Mouse (Mus musculus): ENCODE measurements around the gene Alkbh6.

The Alkbh6 gene

DNA sequence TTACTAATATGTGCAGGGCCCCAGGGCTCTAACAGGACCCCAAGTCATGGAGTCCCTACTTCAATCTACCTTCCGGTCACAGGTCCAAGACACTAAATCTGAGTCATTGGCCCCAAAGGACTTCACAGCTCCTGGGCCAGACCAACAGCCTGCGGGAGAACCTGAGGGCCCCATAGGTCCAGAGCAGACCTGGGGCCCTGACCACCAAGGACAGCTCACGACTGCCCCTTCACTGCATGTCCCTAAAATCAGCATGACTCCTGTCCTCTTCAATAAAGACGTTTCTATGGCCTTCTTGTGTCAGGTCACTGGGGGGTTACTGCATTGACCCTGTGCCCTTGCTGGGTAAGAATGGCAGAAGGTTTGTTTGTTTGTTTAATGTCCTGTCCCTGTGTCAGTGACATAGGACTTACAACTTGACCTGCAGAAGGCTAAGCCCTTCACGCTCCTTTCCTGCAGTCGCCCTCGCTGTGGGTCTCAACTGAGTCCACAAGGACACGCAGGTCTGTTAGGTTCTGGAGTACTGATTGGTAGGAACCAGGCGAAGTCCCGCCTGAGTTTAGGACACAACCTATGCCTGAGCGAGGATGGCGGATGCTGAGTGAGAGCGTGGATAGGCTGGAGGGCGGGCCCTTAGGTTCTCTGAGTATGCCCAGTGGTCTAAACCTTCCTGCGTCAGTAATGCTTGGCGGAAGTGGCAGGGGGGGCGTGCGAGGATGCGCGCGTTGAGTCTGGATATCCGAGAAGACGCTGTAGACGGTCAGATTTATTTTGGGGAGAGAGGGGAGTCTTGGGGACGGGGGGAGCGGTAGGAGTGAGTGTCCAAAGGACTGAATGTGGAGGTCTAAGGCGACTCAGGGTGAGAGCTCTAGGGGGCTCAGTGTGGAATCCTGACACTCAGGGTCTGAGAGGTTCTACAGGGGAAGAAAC, at the start of gene Alkbh6:
Alkbh6 (plus strand) TSS at position 642 of the 930 bp plus-strand sequence.
- DNase-seq (ENCODE audit: low spot score in 2 of 2), result peak; percentile 93 to 96

DNA sequence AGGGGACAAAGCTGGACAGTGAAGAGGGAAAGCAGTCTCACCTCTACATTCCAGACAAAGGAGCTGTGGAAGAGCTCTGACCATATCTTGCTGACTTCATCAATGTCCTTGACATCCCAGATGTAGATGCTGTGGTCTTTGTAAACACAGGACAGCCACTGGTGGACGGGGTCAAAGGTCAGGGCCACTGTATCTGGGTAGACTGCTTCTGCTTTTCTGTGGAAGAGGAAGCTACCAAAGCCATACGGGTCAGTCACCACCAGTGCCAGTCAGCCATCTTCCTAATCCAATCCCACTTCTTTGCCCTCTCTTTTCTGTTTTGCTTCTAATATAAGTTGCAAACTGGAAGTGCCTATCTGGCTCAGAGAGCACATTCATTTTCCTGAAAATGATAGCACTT, 43.5 kb upstream of the Alkbh6 start:
- DNase-seq (ENCODE audit: low spot score in 2 of 2), result no peak

DNA sequence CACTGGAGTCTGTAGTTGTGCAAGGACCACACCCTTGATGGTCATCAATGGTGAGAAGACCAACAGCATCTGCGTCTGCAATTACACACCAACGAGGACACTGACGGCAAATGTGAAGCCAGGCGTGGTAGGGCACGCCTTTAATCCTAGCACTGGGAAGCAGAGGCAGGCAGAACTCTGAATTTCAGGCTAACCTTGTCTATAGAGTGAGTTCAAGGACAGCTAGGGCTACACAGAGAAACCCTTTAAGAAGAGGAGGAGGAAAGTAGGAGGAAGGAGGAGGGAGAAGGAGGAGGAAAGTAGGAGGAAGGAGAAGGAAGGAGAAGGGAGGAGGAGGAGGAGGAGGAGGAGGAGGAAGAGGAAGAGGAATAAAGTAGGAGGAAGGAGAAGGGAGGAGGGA, 43.0 kb upstream of the Alkbh6 start:
- DNase-seq (ENCODE audit: low spot score in 2 of 2), result no peak

DNA sequence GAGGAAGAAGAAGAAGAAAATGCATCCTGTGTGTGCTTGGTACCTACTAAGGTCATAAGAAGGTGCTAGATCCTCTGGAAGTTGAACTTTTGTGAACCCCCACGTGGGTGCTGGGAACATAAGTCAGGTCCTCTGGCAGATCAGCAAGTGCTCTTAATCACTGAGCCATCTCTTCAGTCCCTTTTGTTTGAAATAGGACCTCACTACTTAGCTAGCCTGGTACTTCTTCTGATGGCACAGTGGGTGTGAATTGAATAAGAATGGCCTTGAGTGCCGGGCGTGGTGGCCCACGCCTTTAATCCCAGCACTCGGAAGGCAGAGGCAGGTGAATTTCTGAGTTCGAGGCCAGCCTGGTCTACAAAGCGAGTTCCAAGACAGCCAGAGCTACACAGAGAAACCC, 42.6 kb upstream of the Alkbh6 start:
- DNase-seq (ENCODE audit: low spot score in 2 of 2), result no peak

DNA sequence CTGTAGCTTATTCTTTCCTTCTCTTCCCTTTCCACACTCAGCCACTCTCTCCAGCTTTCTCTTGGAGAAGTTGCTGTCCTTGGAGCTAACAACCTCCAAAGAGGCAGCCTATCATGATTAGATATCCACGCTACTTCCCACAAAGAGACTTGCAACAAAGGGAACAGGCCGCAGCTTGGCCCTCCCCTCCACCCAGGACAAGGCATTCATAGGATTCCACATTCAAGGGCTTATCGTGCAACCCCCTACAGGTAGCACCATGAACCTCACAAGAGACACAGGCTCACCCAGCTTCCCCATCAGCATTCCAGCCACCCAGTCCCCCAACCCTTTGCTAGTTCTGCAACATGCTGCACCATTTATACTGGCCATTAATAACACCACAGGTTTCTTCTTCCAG, 41.7 kb upstream of the Alkbh6 start:
- DNase-seq (ENCODE audit: low spot score in 2 of 2), result no peak

DNA sequence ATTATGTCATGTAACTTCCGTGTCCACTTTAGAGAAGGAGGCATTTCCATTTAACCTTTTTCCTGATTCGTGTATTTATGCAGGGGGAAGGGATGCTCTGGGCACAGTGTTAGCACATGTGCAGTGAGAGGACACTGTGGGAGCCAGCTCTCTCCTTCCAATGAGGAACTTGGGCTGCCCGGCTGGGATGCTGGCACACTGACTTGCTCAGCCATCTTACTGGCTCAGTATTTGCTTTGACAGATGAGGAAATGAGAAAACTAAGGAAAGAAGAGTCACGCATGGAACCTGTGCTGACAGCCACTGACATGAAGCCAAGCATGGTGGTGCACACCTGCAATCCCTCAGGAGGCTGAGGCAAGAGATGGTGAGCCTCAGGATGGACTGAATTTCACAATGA, 38.9 kb upstream of the Alkbh6 start:
- DNase-seq (ENCODE audit: low spot score in 2 of 2), result no peak

DNA sequence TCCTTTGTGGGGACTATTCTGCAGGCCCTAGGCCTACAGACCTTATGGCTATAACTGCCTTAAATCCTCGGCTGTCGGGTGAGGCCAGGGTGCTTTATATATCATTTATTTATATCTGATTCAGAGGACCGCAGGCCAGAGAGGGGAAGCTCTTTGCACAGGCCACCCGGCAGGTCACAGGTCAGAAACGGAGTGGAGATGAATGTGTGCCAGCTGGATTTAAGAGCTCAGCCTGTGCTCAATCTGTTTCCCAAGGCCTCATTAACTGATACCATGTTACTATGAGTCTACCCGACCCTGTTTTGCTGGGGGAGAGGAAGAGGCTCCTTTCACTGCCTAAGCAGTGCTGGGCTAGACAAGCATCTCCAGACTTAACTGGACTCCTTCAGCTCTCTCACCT, 34.1 kb upstream of the Alkbh6 start:
- DNase-seq (ENCODE audit: low spot score in 2 of 2), result no peak

DNA sequence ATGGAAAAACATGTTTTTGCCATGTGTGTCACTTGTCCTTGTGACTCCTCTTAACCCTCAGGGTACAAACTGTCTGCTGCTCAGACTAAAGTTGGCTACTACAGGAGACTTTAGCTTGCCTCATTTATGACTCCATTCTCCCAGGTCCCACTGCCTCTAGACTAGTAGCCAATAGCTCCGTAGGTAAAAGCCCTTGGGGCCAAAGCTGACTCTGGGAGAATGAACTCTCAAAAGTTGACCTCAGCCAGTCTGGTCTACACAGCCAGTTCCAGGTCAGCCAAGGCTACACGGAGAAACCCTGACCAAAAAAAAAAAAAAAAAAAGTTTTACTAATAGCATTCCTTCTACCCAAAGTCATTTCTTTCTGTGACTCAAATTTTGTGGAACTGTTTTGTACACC, 29.6 kb upstream of the Alkbh6 start:
- no peak for DNase-seq (ENCODE audit: low spot score in 2 of 2)

DNA sequence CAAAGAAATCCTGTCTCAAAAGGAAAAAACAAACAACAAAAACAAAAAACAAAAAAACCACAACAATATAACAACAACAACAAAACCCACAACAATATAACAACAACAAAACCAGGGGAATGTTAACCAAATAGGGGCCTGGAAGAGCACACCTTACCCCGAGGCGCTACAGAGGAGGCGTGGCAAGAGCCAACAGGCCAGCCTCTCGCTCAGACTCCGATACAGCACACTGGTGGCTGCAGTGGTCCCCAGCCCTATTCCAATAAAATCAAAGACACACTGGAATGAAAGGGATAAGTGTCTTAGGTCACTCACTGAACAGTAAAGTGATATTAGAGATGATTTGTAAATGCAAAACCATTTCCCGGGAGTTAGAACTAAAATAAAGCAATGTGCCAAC, 29.0 kb upstream of the Alkbh6 start:
- no peak for DNase-seq (ENCODE audit: low spot score in 2 of 2)

DNA sequence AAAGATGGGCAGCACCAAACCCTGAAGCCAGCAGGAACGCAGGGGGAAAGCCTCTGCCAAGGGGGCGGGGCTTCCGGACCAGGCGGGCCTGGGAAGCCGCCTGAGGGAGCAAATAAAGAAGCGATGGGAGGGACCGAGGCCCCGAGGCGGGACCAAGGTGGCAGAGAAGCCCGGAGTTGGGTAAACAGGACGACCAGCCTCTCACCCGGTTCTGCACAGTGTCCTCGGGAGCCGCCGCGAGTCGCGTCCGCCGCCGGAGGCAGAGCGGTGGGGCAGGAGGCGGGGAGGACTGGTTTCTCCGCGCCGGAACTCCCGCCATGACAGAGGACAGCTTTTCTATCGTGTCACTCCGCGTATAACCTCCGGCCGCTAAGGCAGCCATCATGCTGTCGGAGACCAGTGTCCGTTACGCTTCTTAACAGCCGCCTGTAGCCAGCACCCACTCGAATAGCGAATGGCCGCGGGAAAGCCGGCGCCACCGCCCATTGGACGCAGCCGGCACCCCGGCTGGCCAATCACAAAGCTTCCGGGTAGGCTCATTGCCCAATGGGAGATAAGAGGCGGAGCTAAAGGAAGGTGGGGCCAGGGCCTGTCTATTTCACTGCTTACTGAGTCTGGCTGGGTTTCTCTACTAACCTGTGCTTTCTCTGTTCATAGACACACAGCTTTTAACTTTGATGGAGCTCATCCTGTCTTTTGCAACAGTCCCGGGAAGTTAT, 28.4 kb upstream of the Alkbh6 start, which contains the start of the genes Thap8 and Wdr62:
Thap8 (plus strand) TSS at position 144 of the 719 bp plus-strand sequence.
Wdr62 (minus strand) TSS at position 469 of the 719 bp plus-strand sequence.
- peak; percentile 83 to 88 for DNase-seq (ENCODE audit: low spot score in 2 of 2)

DNA sequence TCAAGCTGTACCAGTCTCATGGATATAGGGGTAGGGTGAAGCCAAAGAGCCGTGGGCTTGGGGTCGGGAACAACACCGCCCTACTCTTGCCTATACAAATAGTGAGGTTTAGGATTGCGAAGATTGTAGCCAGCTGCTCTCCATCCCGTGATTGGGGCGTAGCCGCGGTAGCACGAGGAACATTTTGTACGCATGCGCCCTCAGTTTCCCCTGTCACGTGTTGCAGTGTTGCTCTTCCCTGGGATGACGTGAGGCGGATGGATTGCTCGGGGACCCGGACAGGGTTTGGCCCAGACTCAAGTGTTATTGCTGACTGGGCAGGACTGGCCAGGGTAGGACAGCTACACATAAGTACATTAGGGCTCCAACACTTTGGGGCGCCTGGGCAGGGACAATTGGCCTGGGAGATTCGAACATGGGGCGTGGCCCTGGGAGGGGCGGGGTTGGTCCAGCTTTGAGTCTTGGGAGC, 27.8 kb upstream of the Alkbh6 start:
- peak; percentile 77 to 83 for DNase-seq (ENCODE audit: low spot score in 2 of 2)

DNA sequence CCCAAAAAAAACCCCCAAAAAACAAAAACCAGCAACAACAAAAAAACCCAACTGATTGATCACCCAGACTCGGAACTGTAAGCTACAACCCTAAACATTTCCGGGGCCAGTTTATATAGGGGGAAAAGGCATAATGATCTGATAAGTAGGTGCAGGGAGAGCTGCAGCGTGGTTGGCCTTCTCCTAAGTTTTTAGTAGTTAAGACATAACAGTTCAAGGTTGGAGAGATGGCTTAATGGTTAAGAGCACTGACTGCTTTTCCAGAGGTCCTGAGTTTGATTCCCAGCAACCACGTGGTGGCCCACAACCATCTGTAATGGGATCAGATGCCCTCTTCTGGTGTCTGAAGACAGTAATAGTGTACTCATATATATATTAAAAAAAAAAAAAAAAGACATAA, 27.0 kb upstream of the Alkbh6 start:
- no peak for DNase-seq (ENCODE audit: low spot score in 2 of 2)

DNA sequence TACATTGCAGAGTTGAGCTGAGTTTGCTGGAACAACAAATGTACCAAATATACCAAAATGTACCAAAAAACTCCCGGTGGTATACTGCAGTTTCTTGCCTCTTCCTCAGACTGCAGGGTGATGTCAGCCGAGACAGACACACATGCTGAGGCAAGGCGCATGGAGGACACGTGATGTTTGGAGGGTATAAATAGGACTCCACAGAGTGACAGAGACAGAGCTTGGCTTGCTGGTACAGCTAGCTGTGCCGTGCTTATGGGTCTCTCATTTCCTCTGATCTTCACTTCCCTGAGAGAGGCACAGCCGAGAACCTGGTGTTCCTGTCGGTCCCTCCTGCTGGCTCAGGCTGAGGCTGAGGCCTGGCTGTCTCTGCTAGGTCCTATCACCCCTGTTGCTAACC, 25.8 kb upstream of the Alkbh6 start:
- no peak for DNase-seq (ENCODE audit: low spot score in 2 of 2)

DNA sequence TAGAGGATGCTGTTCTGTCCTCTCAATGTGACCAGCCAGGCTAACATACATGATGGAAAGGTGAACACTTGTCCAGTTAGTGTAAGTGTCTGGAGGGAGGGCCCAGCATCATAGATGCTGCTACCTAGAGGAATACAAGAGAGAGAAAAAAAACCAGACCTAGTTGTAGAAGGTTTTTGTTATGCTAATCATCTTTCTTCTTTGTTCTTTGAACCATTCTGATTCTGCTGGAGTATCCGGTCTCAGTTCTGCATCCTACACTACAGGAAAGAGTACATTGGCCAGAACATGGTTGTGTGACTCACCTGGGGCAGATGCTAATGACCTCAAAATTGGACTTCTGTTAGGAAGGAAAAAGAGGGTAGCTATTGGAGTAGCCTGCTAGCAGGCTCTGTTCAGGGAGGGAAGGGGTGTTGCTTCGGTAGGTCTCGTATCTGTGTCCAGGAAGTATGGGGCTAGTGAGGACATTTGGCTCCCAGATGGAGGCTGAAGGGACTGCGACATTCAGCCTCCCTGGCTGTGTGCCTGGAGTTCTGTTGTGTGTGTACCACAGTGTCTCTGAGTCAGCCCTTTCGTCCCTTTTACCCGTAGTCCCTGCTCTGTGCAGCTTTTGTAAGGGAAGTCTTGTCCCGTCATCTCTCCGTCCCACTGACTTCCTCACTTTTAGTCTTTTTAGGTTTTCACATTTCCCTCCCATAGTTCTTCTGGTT, 21.7 kb upstream of the Alkbh6 start:
- no peak for DNase-seq (ENCODE audit: low spot score in 2 of 2)

DNA sequence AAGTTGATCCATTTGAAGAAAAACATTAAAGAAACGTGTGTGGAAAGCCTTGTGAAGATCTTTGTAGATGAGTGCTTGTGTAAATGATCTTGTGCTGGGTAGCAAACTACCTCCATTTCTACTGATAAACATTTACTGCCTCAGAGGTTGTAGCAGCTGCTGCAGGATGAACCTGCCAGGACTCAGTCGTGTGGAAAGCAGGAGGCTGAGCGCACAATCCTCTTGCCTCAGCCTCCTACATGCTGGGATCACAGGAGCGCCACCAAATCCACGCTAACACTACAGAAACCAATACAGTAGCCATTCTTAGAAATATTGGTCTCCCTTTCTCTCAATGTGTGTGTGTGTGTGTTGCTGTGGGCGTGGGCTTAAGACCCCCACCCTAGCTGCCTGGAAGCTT, 20.5 kb upstream of the Alkbh6 start:
- DNase-seq (ENCODE audit: low spot score in 2 of 2), result no peak

DNA sequence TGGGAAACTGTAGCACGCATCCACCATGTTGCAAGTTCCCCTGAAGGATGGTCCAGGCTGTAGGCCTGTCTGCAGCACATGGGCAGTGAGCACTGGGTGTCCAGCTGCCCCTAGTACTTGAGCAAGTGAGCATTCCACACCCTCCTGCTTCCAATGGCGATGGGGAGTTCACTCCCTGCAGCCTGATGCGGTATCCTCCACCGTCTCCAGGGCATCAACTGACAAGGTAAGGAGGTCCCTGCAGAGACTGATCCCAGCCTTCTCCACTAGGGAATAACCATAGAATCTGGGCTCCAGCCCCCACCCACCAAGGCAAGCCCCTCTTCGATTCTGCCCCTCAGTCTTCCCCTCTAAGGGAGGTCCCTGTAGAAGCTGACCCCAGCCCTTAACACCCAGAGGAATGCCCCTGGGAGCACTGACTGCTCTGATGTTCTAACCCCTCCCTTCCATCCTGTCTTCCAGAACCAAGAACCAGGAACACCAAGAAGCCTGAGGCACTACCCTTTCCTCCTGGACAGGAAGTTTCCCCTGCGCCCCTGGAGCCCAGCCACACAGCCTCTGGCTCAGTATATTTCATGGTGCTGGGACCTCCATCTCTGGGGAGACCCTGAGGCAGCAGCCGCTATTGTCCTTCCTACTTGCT, 19.3 kb upstream of the Alkbh6 start:
- no peak for DNase-seq (ENCODE audit: low spot score in 2 of 2)

DNA sequence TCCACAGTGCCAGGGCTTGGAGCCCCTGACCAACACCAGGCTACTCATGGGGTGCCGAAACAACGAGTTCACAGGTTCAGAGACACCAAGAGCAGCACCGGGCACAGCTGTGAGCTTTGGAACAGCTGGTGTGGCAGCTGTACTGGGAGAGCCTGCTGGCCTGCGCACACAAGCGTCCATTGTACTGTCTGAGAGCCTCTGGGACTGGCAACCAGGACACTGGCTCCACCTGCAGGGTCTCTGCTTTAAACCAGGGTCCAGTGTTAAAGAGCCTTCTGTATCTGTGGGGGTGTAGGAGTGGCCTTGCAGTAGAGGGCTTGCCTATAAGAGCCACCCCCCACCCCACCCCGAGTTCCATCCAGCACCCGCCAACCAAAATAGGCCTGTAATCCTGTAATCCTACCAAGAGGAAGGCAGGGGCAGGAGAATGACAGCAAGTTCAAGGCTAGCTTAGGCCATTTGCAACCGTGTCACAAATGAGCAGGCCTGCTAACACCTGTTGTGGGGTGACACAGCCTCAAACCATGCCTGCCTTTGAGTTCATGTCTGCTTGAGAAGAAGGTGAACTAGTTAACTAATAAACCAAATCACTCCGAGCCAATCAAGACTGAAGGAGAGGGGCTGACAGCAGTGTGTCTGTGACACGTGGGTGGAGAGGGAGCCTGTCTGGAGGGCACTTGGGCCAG, 18.7 kb upstream of the Alkbh6 start:
- no peak for DNase-seq (ENCODE audit: low spot score in 2 of 2)

DNA sequence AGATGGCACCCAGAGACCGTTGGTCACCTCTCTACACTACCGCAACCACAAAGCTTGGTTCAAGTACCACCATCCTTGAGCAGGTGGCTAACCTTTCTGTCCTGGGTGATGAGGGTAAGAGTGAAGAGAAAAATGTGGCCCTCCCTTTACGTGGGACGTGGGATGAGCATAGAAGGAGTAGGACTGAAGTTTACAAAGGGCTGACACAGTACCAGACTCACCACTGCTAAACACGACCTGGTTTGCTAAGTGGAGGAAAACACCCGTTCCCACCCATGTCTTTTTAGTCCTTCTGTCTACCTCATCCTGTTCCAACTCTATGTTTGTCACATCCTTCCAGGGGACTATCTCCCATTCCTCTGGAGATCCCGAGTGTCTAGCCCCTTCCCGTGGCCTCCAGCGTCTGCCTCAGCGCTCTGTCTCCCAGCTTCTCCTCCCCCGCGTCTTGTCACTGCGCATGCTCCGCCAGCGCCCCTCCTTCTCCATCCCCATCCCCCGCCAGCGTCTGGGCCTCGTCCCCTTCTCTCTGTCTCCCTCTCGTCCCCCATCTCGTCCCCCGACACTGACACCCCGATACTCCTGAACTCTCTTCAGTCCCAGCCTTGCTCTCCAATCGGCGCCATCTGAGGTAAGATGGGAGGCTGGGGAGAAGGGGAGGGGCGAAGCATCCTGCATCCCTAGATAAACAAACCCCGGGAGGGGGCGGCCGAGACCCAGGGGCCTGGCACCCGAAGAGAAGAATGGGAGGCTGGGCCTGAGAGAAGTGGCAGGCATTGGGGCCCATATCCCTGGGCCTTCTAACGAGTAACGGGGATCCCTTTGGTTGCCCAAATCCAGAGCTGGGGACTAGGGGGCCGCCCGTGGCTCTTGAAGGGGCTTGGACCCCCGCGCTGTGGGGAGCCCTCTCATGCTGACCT, 17.0 kb upstream of the Alkbh6 start, which contains the start of gene Clip3:
Clip3 (plus strand) TSS at position 514 of the 917 bp plus-strand sequence.
- DNase-seq (ENCODE audit: low spot score in 2 of 2), result peak; percentile 83 to 86

DNA sequence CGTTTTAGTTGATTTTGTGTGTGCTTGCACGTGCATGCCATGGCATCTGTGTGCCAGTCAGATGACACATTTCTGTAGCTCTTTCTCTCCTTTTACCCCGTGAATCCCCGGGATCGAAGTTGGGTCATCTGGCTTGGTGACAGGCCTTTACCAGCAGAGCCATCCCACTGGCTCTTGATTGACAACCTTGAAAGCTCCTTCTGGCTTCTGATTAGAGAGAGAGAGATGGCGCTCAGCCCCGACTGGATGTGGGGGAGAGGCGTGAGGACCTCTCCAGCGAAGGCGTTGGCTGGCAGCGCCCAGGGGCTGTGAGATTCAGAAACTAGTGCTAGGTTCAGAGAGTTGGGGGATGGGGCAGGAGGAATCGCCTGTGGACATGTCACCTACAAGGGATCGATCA, 14.7 kb upstream of the Alkbh6 start:
- no peak for DNase-seq (ENCODE audit: low spot score in 2 of 2)

DNA sequence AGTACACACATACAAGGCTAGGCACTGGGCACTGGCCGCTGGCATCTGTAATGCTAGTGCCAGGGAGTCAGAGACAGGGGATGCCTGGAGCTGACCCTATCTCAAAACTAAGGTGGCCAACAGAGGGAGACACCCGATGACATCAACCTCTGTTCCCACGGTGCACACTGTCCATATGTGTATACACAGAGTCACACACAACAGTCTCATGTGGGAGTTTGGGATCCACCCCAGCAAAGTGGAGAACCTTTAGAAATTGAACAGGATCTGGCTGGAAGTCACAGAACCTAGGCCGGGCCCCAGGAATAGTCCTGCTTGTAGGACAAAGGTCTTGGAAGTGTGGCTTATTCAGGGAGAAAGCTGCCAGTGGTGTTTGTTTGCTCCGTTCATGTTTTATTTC, 14.2 kb upstream of the Alkbh6 start:
- DNase-seq (ENCODE audit: low spot score in 2 of 2), result no peak

Data from frontal cortex, postnatal 14 days (tissue).